Mouse (Mus musculus): ENCODE data around the gene Knl1. TPM values are rescaled to one million over a fixed set of nuclear protein-coding genes. Genes with fewer than 3 reads are reported as not detected.

Gene Knl1
- polyA plus RNA-seq, 1 experiment from 2014 or later, result 5.2 TPM

DNA sequence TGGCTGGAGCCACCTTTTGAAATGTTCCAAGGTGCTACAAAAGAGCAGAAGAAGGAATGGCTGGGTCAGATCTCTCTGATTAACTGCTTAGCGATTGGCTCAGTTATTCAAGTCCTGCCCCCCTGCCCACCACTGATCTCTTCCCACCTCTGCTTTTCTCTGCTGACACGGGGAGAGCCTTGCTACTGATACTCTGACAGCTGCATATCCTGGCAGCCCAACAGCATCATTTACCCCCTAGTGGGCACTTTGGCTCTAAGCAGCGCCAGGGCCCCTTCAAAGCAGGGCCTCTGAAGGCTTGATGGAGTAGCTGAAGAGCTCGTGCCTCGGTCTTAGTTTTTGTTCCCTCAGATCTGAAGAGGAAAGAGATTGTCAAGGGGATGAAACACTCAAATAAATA, 27.8 kb upstream of the Knl1 start:
- H3K9me3 ChIP-seq (replicated peaks), result no peaks in the 10 kb centered on the region
- no peak overlapping the region; the same call in 1 of the 2 replicates for H3K9ac ChIP-seq (replicated peaks)
- peaks cover 34% of the 10 kb centered on the region for H3K36me3 ChIP-seq
- H3K4me1 ChIP-seq, result peaks cover 20% of the 10 kb centered on the region
- no peaks in the 10 kb centered on the region for H3K27me3 ChIP-seq (replicated peaks)
- H3K27ac ChIP-seq (replicated peaks), result peak overlapping the region; percentile 71
- peak; percentile 69 for ATAC-seq (ENCODE audit: low FRiP score)
- no peak overlapping the region for H3K4me3 ChIP-seq (replicated peaks)
- 4% methylated on average over 5 of the region's 5 CpGs for WGBS
- H3K4me2 ChIP-seq, result peak overlapping the region; percentile 41

DNA sequence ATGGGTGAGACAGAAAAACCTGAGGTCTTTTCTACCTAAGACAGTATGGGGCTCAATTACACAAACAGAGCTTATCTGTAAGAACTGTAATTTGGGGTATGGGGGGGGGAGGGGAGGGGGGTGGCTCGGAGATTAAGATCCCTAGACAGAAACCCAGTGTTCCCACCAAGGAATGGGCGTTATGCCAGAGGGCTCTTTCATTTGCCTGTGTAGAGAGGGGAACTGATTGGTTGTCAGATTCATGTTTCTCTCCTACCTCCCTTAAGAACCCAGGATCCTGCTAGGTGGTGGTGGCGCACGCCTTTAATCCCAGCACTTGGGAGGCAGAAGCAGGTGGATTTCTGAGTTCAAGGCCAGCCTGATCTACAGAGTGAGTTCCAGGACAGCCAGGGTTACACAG, 27.4 kb upstream of the Knl1 start:
- Histone ChIP-seq H3K4me3 (replicated peaks) (no peak overlapping the region), H3K4me1 (peaks cover 20% of the 10 kb centered on the region), H3K4me2 (peak overlapping the region; percentile 41; the same call in 1 of the 2 replicates), H3K27me3 (replicated peaks) (no peaks in the 10 kb centered on the region), H3K27ac (replicated peaks) (peak overlapping the region; percentile 71; the same call in 1 of the 2 replicates), H3K9ac (replicated peaks) (no peak overlapping the region), H3K9me3 (replicated peaks) (no peaks in the 10 kb centered on the region), H3K36me3 (peaks cover 34% of the 10 kb centered on the region)
- ATAC-seq (ENCODE audit: low FRiP score), result peak; percentile 31
- 34% methylated on average over 4 of the region's 4 CpGs for WGBS

DNA sequence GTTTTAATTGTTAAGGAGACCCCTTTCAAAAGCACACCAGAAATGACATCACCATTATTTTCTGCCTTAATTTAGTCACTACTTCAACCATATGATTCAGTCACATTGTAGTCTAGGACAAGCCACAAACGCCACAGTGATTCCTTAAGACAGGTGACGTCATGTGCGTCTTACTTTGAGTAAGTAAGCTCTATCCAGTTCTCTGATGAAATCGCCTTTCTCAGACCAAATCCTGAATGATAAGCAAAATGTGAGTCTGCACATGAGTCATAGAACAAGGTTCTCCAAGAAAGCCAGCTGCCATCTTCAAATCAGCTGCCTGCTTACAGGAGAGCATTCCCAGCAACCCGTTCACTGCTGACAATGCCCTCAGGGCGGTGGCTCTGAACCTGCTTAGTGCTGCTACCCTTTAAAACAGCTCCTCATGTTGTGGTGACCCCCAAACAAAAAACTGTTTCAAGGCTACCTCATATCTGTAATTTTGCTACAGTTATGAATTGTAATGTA, 23.7 kb upstream of the Knl1 start:
- H3K4me3 ChIP-seq (replicated peaks), result no peak overlapping the region
- no peaks in the 10 kb centered on the region for H3K9me3 ChIP-seq (replicated peaks)
- no peak overlapping the region for H3K4me2 ChIP-seq
- peaks cover 24% of the 10 kb centered on the region for H3K4me1 ChIP-seq
- peaks cover 39% of the 10 kb centered on the region for H3K36me3 ChIP-seq
- no peak overlapping the region for H3K9ac ChIP-seq (replicated peaks)
- 95% methylated on average over 6 of the region's 6 CpGs for WGBS
- ATAC-seq (ENCODE audit: low FRiP score), result no peak
- no peak overlapping the region for H3K27ac ChIP-seq (replicated peaks)
- no peaks in the 10 kb centered on the region for H3K27me3 ChIP-seq (replicated peaks)

- ATAC-seq (ENCODE audit: low FRiP score), result no peak
- H3K4me2 ChIP-seq, result no peak overlapping the region
Observed at GRCm38 (mm10) chr2:119024536-119025238, 22.2 kb upstream of the Knl1 start.

DNA sequence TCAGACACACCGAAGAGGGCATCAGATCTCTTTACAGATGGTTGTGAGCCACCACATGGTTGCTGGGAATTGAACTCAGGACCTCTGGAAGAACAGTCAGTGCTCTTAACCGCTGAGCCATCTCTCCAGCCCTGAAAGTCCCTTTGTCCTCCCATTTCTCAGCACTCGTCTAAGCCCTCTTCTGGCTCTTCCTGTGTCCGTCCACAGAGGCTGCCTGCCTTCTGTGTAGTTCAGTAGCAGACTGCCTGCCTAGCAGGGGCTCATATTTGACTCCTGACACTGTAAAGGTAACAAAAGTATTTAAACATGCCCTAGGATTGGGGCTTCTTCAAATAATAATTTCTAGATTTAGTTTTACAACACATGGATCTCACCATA, 21.7 kb upstream of the Knl1 start:
- Histone ChIP-seq H3K4me1 (peaks cover 22% of the 10 kb centered on the region), H3K9ac (replicated peaks) (no peak overlapping the region), H3K27ac (replicated peaks) (no peak overlapping the region), H3K4me3 (replicated peaks) (no peak overlapping the region), H3K27me3 (replicated peaks) (no peaks in the 10 kb centered on the region), H3K36me3 (peaks cover 36% of the 10 kb centered on the region), H3K9me3 (replicated peaks) (no peaks in the 10 kb centered on the region), H3K4me2 (no peak overlapping the region)
- ATAC-seq (ENCODE audit: low FRiP score), result no peak
- WGBS, result 78% methylated on average over 4 of the region's 4 CpGs

More at GRCm38 (mm10) chr2:119024536-119025238, 22.2 kb upstream of the Knl1 start:
- Histone ChIP-seq H3K4me1 (peaks cover 21% of the 10 kb centered on the region), H3K9ac (replicated peaks) (no peak overlapping the region), H3K27me3 (replicated peaks) (no peaks in the 10 kb centered on the region), H3K27ac (replicated peaks) (no peak overlapping the region), H3K36me3 (peaks cover 39% of the 10 kb centered on the region), H3K9me3 (replicated peaks) (no peaks in the 10 kb centered on the region), H3K4me3 (replicated peaks) (no peak overlapping the region)
- whole genome bisulfite sequencing, result 77% methylated on average over 9 of the region's 9 CpGs

- Histone ChIP-seq H3K36me3 (peaks cover 21% of the 10 kb centered on the region), H3K9me3 (replicated peaks) (no peaks in the 10 kb centered on the region), H3K9ac (replicated peaks) (no peak overlapping the region), H3K4me3 (replicated peaks) (no peak overlapping the region), H3K27ac (replicated peaks) (no peak overlapping the region), H3K27me3 (replicated peaks) (0 out of 2 replicates have a peak, but pooled peaks cover 3% of the 10 kb centered on the region), H3K4me1 (peaks cover 22% of the 10 kb centered on the region), H3K4me2 (no peak overlapping the region)
- no peak for ATAC-seq (ENCODE audit: low FRiP score)
- WGBS, result 92% methylated on average over 4 of the region's 4 CpGs
Observed at GRCm38 (mm10) chr2:119026951-119027350, 20.0 kb upstream of the Knl1 start.

DNA sequence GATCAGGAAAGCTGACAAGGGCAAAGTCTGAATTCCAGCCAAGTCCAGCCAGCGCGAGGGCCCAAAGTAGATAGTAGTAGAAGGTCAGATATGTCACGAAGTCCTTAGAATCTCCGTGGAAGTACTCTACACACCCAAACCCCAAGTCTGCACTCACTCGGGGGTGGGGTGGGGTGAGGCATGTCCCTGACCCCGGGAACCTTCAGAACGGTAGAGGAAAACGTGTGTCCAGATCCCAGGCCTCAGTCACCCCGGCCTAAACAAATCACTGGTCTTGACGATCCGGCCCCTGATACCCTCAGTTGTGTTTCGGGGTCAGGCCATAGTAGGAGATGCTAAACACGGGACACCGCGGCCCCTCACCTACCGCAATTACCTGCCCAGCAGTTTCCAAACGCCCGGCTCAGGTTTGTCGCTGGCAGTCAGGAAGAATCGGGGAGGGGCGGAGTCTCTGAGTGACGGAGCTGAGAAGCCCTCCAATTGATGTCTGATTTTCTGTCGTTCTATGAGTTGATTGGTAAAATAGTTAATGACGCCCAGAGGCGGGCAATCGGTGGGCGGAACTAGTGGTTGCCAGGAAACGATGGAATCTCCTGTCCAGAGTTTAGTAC, 17.9 kb upstream of the Knl1 start, which contains the start of gene Ccdc32:
Ccdc32 (minus strand) TSS at position 453 of the 611 bp plus-strand sequence.
- Histone ChIP-seq H3K27ac (replicated peaks) (no peak within 1 kb of the TSS), H3K9ac (replicated peaks) (peak within 1 kb of the TSS; percentile 69), H3K36me3 (peaks cover 6% of the 10 kb centered on the region; the same call in 1 of the 2 replicates), H3K4me2 (peak within 1 kb of the TSS; percentile 79), H3K4me1 (peaks cover 22% of the 10 kb centered on the region), H3K9me3 (replicated peaks) (no peaks in the 10 kb centered on the region), H3K4me3 (replicated peaks) (peak within 1 kb of the TSS; percentile 74), H3K27me3 (replicated peaks) (0 out of 2 replicates have a peak, but pooled peaks cover 7% of the 10 kb centered on the region)
- WGBS, result 1% methylated on average over 28 of the region's 28 CpGs
- ATAC-seq (ENCODE audit: low FRiP score), result peak; percentile 97

- Histone ChIP-seq H3K4me1 (peaks cover 36% of the 10 kb centered on the region), H3K4me3 (replicated peaks) (no peak overlapping the region), H3K27me3 (replicated peaks) (0 out of 2 replicates have a peak, but pooled peaks cover 7% of the 10 kb centered on the region), H3K9ac (replicated peaks) (no peak overlapping the region), H3K4me2 (no peak overlapping the region), H3K27ac (replicated peaks) (no peak overlapping the region), H3K36me3 (peaks cover 4% of the 10 kb centered on the region), H3K9me3 (replicated peaks) (no peaks in the 10 kb centered on the region)
- WGBS, result 74% methylated on average over 4 of the region's 4 CpGs
- no peak for ATAC-seq (ENCODE audit: low FRiP score)
Observed at GRCm38 (mm10) chr2:119032191-119032590, 14.7 kb upstream of the Knl1 start.

DNA sequence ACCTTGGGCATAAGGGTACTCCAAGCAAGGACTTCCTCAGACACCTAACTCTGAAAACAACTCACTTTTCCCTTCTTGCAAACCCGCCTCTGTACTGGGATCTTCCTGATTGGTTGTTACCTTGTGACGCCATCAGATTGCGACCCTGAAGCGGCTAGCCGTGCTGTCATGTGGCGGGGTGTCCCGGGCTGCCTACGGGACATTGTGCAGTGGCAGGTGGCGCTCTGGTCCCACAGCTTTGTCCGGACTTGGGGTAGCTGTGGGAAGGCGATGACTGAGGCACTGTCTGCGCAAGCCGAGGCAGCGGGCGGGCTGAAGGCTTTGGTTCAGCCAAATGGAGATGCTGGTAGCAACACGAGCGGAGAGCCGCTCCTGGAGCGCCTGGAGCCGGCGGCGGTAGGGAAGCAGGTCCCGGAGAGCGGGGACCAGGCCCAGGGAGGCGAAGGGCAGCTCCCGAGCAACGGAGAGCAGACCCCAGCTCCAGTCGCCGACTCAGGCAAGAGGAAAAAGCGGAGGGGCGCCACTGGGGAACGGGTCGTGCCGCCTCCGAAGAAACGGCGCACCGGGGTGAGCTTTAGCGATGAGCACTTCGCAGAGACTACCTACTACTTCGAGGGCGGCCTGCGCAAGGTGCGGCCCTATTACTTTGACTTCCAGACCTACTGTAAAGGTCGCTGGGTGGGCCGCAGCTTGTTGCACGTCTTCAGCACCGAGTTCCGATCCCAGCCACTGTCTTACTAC, 12.1 kb upstream of the Knl1 start, which contains the start of gene Rpusd2:
Rpusd2 (plus strand) TSS at position 135 of the 741 bp plus-strand sequence.
- Histone ChIP-seq H3K4me2 (peak within 1 kb of the TSS; percentile 84), H3K4me3 (replicated peaks) (peak within 1 kb of the TSS; percentile 79), H3K27ac (replicated peaks) (peak within 1 kb of the TSS; percentile 82), H3K36me3 (peaks cover 23% of the 10 kb centered on the region), H3K4me1 (peaks cover 17% of the 10 kb centered on the region), H3K9ac (replicated peaks) (peak within 1 kb of the TSS; percentile 76), H3K9me3 (replicated peaks) (no peaks in the 10 kb centered on the region), H3K27me3 (replicated peaks) (0 out of 2 replicates have a peak, but pooled peaks cover 7% of the 10 kb centered on the region)
- under 1% methylated on average over 49 of the region's 49 CpGs for WGBS
- ATAC-seq (ENCODE audit: low FRiP score), result peak; percentile 96

GRCm38 (mm10) chr2:119035397-119035745, 11.5 kb upstream of the Knl1 start:
- peak overlapping the region; percentile 82; the same call in 1 of the 2 replicates for H3K27ac ChIP-seq (replicated peaks)
- H3K27me3 ChIP-seq (replicated peaks), result 0 out of 2 replicates have a peak, but pooled peaks cover 7% of the 10 kb centered on the region
- no peak; the same call in 1 of the 2 replicates for ATAC-seq (ENCODE audit: low FRiP score)
- no peaks in the 10 kb centered on the region for H3K9me3 ChIP-seq (replicated peaks)
- peak overlapping the region; percentile 79 for H3K4me3 ChIP-seq (replicated peaks)
- peaks cover 16% of the 10 kb centered on the region for H3K4me1 ChIP-seq
- peak overlapping the region; percentile 76 for H3K9ac ChIP-seq (replicated peaks)
- WGBS, result 9% methylated on average over 7 of the region's 7 CpGs
- peaks cover 23% of the 10 kb centered on the region for H3K36me3 ChIP-seq
- H3K4me2 ChIP-seq, result peak overlapping the region; percentile 84

DNA sequence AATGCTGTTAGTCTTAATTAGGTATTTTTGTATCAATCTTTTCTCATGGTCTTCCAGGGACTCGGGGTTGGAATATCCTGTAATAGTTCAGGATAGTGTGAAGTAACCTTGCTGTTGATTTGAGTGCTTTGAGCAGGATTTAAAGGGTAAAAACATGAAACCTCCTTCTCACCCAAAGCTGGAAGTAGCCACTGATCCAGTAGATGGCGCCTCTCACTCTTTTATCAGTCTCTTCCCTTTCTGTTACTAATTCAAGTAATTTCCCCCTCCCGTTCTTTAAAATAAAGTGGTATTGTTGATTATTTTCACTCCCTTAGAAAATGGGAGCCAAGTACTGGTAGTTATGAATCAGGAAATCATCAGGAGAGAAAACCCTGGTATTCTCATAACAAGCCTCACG, 6.0 kb upstream of the Knl1 start:
- H3K27me3 ChIP-seq (replicated peaks), result no peaks in the 10 kb centered on the region
- peaks cover 26% of the 10 kb centered on the region for H3K36me3 ChIP-seq
- H3K9ac ChIP-seq (replicated peaks), result no peak overlapping the region
- WGBS, result 55% methylated on average over 4 of the region's 4 CpGs
- H3K4me1 ChIP-seq, result peaks cover 5% of the 10 kb centered on the region
- no peaks in the 10 kb centered on the region for H3K9me3 ChIP-seq (replicated peaks)
- H3K27ac ChIP-seq (replicated peaks), result no peak overlapping the region
- no peak overlapping the region for H3K4me2 ChIP-seq
- no peak for ATAC-seq (ENCODE audit: low FRiP score)
- H3K4me3 ChIP-seq (replicated peaks), result no peak overlapping the region
